Mouse (Mus musculus) hindbrain, embryonic 10.5 days (tissue): ENCODE measurements around the gene Cftr. TPM values are rescaled to one million over a fixed set of nuclear protein-coding genes. Genes with fewer than 3 reads are reported as not detected.

Experiments used
- DNase-seq: peaks from one replicate; pipeline ENCODE4 v3.0.0-alpha.2; 2017; ENCODE audit warnings: low spot score
- H3K27ac ChIP-seq: fragments of 300-500 bp; sonication (generic); 2 replicates; pipeline ENCODE4 v1.5.1; 2016; ENCODE audit warnings: mild to moderate bottlenecking, moderate library complexity
- H3K27me3 ChIP-seq: fragments of 300-500 bp; sonication (generic); 2 replicates; pipeline ENCODE4 v1.6.1; 2016; ENCODE audit warnings: mild to moderate bottlenecking; ENCODE audit not compliant: poor library complexity, insufficient read depth, severe bottlenecking
- H3K36me3 ChIP-seq: fragments of 300-500 bp; sonication (generic); 2 replicates; pipeline ENCODE4 v1.6.1; 2016; ENCODE audit warnings: mild to moderate bottlenecking, moderate library complexity
- H3K4me1 ChIP-seq: fragments of 300-500 bp; sonication (generic); replicated peaks from 2 replicates; pipeline ENCODE4 v1.6.1; 2016; ENCODE audit warnings: mild to moderate bottlenecking
- H3K4me3 ChIP-seq: fragments of 300-500 bp; sonication (generic); 2 replicates; pipeline ENCODE4 v1.5.1; 2016; ENCODE audit warnings: mild to moderate bottlenecking, moderate library complexity
- H3K9me3 ChIP-seq: fragments of 300-500 bp; sonication (generic); 2 replicates; pipeline ENCODE4 v1.6.1; 2016; ENCODE audit warnings: mild to moderate bottlenecking, moderate library complexity
- WGBS: fragments of 180-500 bp; shearing (Covaris S2); methylation state at CpG from one replicate; pipeline ENCODE4 v1.1.7; 2016; 5-methylcytosine and 5-hydroxymethylcytosine counted together
- polyA plus RNA-seq: library from polyadenylated mRNA; unstranded; fragments of >200 nt; fragmentation: Nextera tagmentation; extraction: Ambion mirVana; gene quantifications from 2 replicates; pipeline ENCODE4 v1.2.1, GENCODE M21; 2016

Cftr gene
- polyA plus RNA-seq, 1 experiment from 2014 or later = 0.21 TPM

DNA sequence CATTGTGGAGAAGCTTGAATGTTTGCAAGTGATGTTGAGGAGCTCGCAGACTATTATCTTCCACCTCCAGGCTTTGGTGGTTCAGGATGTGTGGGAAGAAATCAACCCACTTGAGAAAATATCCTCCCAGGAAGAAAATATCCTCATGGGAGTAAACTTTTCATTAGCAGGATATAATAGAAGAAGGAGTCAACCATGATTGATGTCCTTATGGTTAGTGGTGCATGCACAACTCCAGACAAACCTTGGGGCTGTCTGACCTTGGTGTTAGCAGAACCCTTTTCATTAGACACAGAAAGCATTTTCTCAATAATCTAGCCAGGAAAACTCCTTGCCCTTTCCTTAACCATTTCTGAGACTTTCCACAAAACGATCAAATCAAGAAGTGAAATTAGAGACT, 173.8 kb downstream of the Cftr start:
- no peak for DNase-seq
- Histone ChIP-seq H3K4me1 (no peaks in the 10 kb centered on the region), H3K4me3 (no peak overlapping the region), H3K27me3 (no peaks in the 10 kb centered on the region), H3K36me3 (no peaks in the 10 kb centered on the region), H3K9me3 (no peaks in the 10 kb centered on the region), H3K27ac (no peak overlapping the region)
- 88% methylated on average over 2 of the region's 2 CpGs for WGBS

DNA sequence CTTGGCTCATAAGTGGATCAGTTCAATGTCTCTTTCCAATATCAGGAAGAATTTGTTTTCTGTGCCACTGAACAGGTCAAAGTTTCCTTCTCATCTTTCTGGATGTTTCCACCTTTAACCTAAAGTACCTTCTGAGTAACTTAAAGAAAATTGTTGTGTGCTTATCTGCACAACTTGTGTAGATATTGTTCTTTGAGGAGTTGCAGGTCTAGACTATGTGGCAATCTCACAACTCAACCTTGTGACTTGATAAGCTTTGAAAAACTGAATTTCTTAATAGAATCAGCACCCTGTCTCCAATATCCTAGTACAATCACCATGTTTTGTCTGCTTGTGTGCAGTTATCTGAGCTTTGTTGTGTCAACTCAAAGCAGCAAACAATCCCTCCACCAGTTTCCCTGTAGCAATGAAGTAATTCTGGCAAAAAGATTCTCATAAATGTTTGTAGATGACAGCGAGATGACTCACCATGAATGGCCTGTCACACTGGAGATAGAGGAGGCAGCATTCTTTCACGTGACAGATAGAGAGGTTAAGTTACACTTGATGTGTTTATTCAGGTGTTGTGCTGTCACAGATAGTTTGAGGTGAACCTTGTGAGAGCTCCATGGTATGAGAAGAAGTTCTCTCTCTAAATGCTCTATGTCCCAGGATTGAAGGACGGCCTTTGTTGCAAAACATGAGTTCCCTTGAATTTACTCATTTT, 178.8 kb downstream of the Cftr start:
- 69% methylated on average over 3 of the region's 3 CpGs for WGBS
- H3K4me3 ChIP-seq = no peak overlapping the region
- no peak for DNase-seq
- no peaks in the 10 kb centered on the region for H3K4me1 ChIP-seq
- no peaks in the 10 kb centered on the region for H3K27me3 ChIP-seq
- H3K27ac ChIP-seq = no peak overlapping the region
- no peaks in the 10 kb centered on the region for H3K9me3 ChIP-seq
- no peaks in the 10 kb centered on the region for H3K36me3 ChIP-seq

DNA sequence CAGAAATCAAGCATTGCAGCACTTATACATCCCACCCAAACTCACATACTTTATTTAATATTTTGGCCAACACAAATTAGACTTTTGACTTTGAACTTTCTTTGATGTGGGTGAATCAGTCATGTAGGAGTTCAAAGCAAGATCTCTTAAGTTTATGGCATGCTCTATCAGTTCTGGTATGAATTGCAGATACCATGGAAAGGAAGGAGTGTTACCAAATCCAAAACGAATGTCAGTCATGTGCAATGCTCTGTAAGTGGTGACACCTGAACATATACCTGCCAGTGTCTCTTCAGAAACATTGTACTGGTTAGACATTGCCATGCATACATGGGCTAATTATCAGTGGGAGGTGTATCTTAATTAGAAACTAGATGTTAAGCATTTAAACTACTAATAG, 189.7 kb downstream of the Cftr start:
- WGBS = 79% methylated on average over 1 of the region's 1 CpGs
- H3K4me3 ChIP-seq = no peak overlapping the region
- no peak for DNase-seq
- no peaks in the 10 kb centered on the region for H3K9me3 ChIP-seq
- no peaks in the 10 kb centered on the region for H3K4me1 ChIP-seq
- no peaks in the 10 kb centered on the region for H3K36me3 ChIP-seq
- H3K27ac ChIP-seq = no peak overlapping the region
- no peaks in the 10 kb centered on the region for H3K27me3 ChIP-seq

DNA sequence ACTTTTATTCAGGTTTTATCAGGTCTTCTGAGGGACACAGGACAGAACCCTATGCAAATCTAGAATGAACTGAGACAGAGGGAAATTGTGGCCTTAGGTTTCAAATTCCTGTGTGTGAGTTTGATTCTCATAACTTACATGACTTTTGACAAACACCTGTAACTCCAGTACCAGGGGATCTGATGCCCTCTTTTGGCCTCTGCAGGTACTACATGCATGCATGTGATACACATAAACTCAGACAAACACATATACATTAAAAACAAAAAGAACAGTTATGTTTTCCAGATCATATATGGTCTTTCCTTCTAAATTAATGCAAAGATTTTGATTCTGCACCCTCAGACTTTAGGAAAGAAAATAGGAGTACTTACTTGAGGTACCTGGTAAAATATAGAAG, 190.5 kb downstream of the Cftr start:
- no peaks in the 10 kb centered on the region for H3K27me3 ChIP-seq
- no peak overlapping the region for H3K4me3 ChIP-seq
- H3K27ac ChIP-seq = no peak overlapping the region
- H3K36me3 ChIP-seq = no peaks in the 10 kb centered on the region
- H3K9me3 ChIP-seq = no peaks in the 10 kb centered on the region
- no peak for DNase-seq
- H3K4me1 ChIP-seq = no peaks in the 10 kb centered on the region

DNA sequence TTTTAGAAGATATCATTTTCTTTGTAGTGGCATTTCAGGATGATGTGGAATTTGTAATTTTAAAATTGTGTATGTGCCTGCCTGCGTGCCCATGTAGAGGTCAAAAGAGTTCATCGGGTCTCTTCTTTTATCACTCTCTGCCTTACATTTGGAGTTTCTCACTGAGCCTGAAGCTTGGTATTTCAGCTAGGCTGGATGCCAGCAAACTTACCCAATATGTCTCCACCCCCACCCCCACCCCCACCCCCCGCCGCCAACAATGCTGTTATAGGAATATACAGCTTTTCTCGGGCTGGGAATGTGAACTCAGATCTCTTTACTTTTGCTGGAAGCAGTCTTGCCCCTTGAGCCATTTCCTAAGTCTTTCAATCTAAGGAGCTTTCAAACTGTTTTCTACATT, 191.7 kb downstream of the Cftr start:
- 85% methylated on average over 5 of the region's 5 CpGs for WGBS

DNA sequence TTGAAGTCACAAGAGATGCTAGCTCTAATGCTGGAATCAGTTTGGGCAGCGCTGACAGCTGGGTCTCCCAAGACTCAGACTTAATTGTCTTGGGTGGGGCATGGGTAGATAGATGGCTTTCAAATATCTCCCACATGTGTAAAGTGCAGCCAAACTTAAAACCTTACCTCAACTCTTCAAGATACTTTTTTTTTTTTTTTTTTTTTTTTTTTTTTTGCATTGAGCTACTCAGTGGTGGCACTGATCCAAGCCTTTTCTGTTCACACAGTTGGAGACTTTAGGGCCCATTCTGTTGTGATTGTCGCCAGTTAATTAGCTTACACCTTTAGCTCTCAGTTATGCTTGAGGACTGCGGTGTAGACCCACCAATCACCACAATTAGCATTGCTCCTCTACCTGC, 198.6 kb downstream of the Cftr start:
- no peaks in the 10 kb centered on the region for H3K4me1 ChIP-seq
- 74% methylated on average over 3 of the region's 3 CpGs for WGBS
- H3K4me3 ChIP-seq = no peak overlapping the region
- DNase-seq = no peak
- no peaks in the 10 kb centered on the region for H3K36me3 ChIP-seq
- H3K27me3 ChIP-seq = no peaks in the 10 kb centered on the region
- no peak overlapping the region for H3K27ac ChIP-seq
- no peaks in the 10 kb centered on the region for H3K9me3 ChIP-seq

More for the DNA sequence above, 191.7 kb downstream of the Cftr start:
- H3K4me1 ChIP-seq = no peaks in the 10 kb centered on the region
- no peaks in the 10 kb centered on the region for H3K27me3 ChIP-seq
- no peaks in the 10 kb centered on the region for H3K9me3 ChIP-seq
- no peak overlapping the region for H3K4me3 ChIP-seq
- no peaks in the 10 kb centered on the region for H3K36me3 ChIP-seq
- DNase-seq = no peak
- H3K27ac ChIP-seq = no peak overlapping the region

DNA sequence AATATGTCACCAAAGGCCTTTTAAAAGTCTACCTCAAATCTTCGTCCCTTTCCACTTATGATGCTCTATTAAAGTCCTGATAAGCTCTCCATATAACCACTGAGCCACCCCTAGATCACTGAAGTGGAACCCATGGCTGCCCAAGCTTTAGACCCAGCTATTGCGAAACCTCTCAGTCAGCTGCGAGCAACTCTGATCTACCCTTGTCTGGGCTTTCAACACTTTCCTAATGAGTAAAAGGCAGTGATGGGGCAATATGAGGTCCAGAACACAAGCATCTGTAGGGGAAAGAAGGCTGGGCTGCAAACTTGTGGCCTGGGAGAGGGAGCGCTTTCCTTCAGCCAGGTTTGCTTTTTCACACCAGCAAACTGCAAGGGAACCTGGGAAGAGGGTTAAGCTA, 199.2 kb downstream of the Cftr start:
- Histone ChIP-seq H3K27ac (no peak overlapping the region), H3K27me3 (no peaks in the 10 kb centered on the region), H3K4me3 (no peak overlapping the region), H3K9me3 (no peaks in the 10 kb centered on the region), H3K36me3 (no peaks in the 10 kb centered on the region), H3K4me1 (no peaks in the 10 kb centered on the region)
- 92% methylated on average over 4 of the region's 4 CpGs for WGBS
- DNase-seq = no peak

Other genes with a start within 250 kb of the Cftr start
- 0.61 and 1.0 TPM in 2 replicates for gene Wnt2, start 140.1 kb upstream of the Cftr start, polyA plus RNA-seq
- not detected in 2 replicates for gene Asz1, start 61.6 kb upstream of the Cftr start, polyA plus RNA-seq